Mouse (Mus musculus): ENCODE results near the gene Tmf1. TPM values are rescaled to one million over a fixed set of nuclear protein-coding genes. Genes with fewer than 3 reads are reported as not detected.

Gene Tmf1
- polyA plus RNA-seq (2014; fragmentation: Nextera tagmentation; extraction: Ambion mirVana), result 34.4 and 36.1 TPM in 2 replicates

- Histone ChIP-seq H3K27ac (ENCODE audit: low read length) (peak within 1 kb of the TSS; percentile 92), H3K4me3 (ENCODE audit: low read depth, low read length) (peak within 1 kb of the TSS; percentile 83), H3K9ac (replicated peaks; ENCODE audit: low read depth, low read length) (peak within 1 kb of the TSS; percentile 88), H3K4me1 (ENCODE audit: control insufficient read depth, insufficient read depth, low read length) (peaks cover 12% of the 10 kb centered on the region; the same call in 1 of the 2 replicates), H3K4me2 (replicated peaks; ENCODE audit: low read depth, low read length) (peak within 1 kb of the TSS; percentile 74), H3K36me3 (ENCODE audit: control insufficient read depth, insufficient read depth, low read length) (peaks cover 10% of the 10 kb centered on the region; the same call in 1 of the 2 replicates), H3K27me3 (ENCODE audit: control insufficient read depth, insufficient read depth, low read length) (no peaks in the 10 kb centered on the region), H3K9me3 (ENCODE audit: control insufficient read depth, low read depth, low read length) (no peaks in the 10 kb centered on the region)
- under 1% methylated on average over 80 of the region's 80 CpGs for WGBS
- peak; percentile 97 for ATAC-seq (ENCODE audit: insufficient number of reproducible peaks, insufficient read depth, low FRiP score, low read depth)
Measured at GRCm38 (mm10) chr6:97178491-97179366, at the start of gene Tmf1. TSS of gene Tmf1 (minus strand) at chr6:97179122.

- no peak overlapping the region for H3K4me2 ChIP-seq (replicated peaks; ENCODE audit: low read depth, low read length)
- H3K27ac ChIP-seq (ENCODE audit: low read length), result no peak overlapping the region
- no peak overlapping the region for H3K4me3 ChIP-seq (ENCODE audit: low read depth, low read length)
- H3K9me3 ChIP-seq (ENCODE audit: control insufficient read depth, low read depth, low read length), result no peaks in the 10 kb centered on the region
- ATAC-seq (ENCODE audit: insufficient number of reproducible peaks, insufficient read depth, low FRiP score, low read depth), result no peak
- no peak overlapping the region for H3K9ac ChIP-seq (replicated peaks; ENCODE audit: low read depth, low read length)
- WGBS, result 95% methylated on average over 9 of the region's 9 CpGs
- H3K27me3 ChIP-seq (ENCODE audit: control insufficient read depth, insufficient read depth, low read length), result no peaks in the 10 kb centered on the region
- peaks cover 4% of the 10 kb centered on the region; the same call in 1 of the 2 replicates for H3K4me1 ChIP-seq (ENCODE audit: control insufficient read depth, insufficient read depth, low read length)
- H3K36me3 ChIP-seq (ENCODE audit: control insufficient read depth, insufficient read depth, low read length), result peaks cover 12% of the 10 kb centered on the region; the same call in 1 of the 2 replicates
Measured at GRCm38 (mm10) chr6:97227067-97227847, 48.3 kb upstream of the Tmf1 start.

- Histone ChIP-seq H3K27ac (ENCODE audit: low read length) (no peak overlapping the region), H3K4me3 (ENCODE audit: low read depth, low read length) (no peak overlapping the region), H3K9ac (replicated peaks; ENCODE audit: low read depth, low read length) (no peak overlapping the region), H3K27me3 (ENCODE audit: control insufficient read depth, insufficient read depth, low read length) (no peaks in the 10 kb centered on the region), H3K36me3 (ENCODE audit: control insufficient read depth, insufficient read depth, low read length) (peaks cover 8% of the 10 kb centered on the region; the same call in 1 of the 2 replicates), H3K4me1 (ENCODE audit: control insufficient read depth, insufficient read depth, low read length) (peaks cover 15% of the 10 kb centered on the region; the same call in 1 of the 2 replicates), H3K4me2 (replicated peaks; ENCODE audit: low read depth, low read length) (no peak overlapping the region), H3K9me3 (ENCODE audit: control insufficient read depth, low read depth, low read length) (no peaks in the 10 kb centered on the region)
- WGBS, result 32% methylated on average over 1 of the region's 1 CpGs
- ATAC-seq (ENCODE audit: insufficient number of reproducible peaks, insufficient read depth, low FRiP score, low read depth), result no peak
Measured at GRCm38 (mm10) chr6:97226083-97226491, 47.2 kb upstream of the Tmf1 start.

- Histone ChIP-seq H3K27me3 (ENCODE audit: control insufficient read depth, insufficient read depth, low read length) (no peaks in the 10 kb centered on the region), H3K4me3 (ENCODE audit: low read depth, low read length) (no peak overlapping the region), H3K9ac (replicated peaks; ENCODE audit: low read depth, low read length) (no peak overlapping the region), H3K4me2 (replicated peaks; ENCODE audit: low read depth, low read length) (no peak overlapping the region), H3K4me1 (ENCODE audit: control insufficient read depth, insufficient read depth, low read length) (peaks cover 16% of the 10 kb centered on the region; the same call in 1 of the 2 replicates), H3K27ac (ENCODE audit: low read length) (no peak overlapping the region), H3K9me3 (ENCODE audit: control insufficient read depth, low read depth, low read length) (no peaks in the 10 kb centered on the region), H3K36me3 (ENCODE audit: control insufficient read depth, insufficient read depth, low read length) (no peaks in the 10 kb centered on the region)
- 93% methylated on average over 8 of the region's 8 CpGs for WGBS
- ATAC-seq (ENCODE audit: insufficient number of reproducible peaks, insufficient read depth, low FRiP score, low read depth), result no peak
Measured at GRCm38 (mm10) chr6:97224505-97224904, 45.6 kb upstream of the Tmf1 start.

- WGBS, result 84% methylated on average over 4 of the region's 4 CpGs
- Histone ChIP-seq H3K27me3 (ENCODE audit: control insufficient read depth, insufficient read depth, low read length) (no peaks in the 10 kb centered on the region), H3K4me3 (ENCODE audit: low read depth, low read length) (no peak overlapping the region), H3K27ac (ENCODE audit: low read length) (no peak overlapping the region), H3K9ac (replicated peaks; ENCODE audit: low read depth, low read length) (no peak overlapping the region), H3K4me2 (replicated peaks; ENCODE audit: low read depth, low read length) (no peak overlapping the region), H3K36me3 (ENCODE audit: control insufficient read depth, insufficient read depth, low read length) (no peaks in the 10 kb centered on the region), H3K4me1 (ENCODE audit: control insufficient read depth, insufficient read depth, low read length) (peaks cover 16% of the 10 kb centered on the region; the same call in 1 of the 2 replicates), H3K9me3 (ENCODE audit: control insufficient read depth, low read depth, low read length) (no peaks in the 10 kb centered on the region)
- ATAC-seq (ENCODE audit: insufficient number of reproducible peaks, insufficient read depth, low FRiP score, low read depth), result no peak
Measured at GRCm38 (mm10) chr6:97223566-97223965, 44.6 kb upstream of the Tmf1 start.

GRCm38 (mm10) chr6:97222931-97223467, 44.1 kb upstream of the Tmf1 start:
- peaks cover 16% of the 10 kb centered on the region; the same call in 1 of the 2 replicates for H3K4me1 ChIP-seq (ENCODE audit: control insufficient read depth, insufficient read depth, low read length)
- no peak overlapping the region for H3K4me2 ChIP-seq (replicated peaks; ENCODE audit: low read depth, low read length)
- no peaks in the 10 kb centered on the region for H3K9me3 ChIP-seq (ENCODE audit: control insufficient read depth, low read depth, low read length)
- no peak overlapping the region for H3K4me3 ChIP-seq (ENCODE audit: low read depth, low read length)
- H3K36me3 ChIP-seq (ENCODE audit: control insufficient read depth, insufficient read depth, low read length), result no peaks in the 10 kb centered on the region
- no peak for ATAC-seq (ENCODE audit: insufficient number of reproducible peaks, insufficient read depth, low FRiP score, low read depth)
- WGBS, result 51% methylated on average over 5 of the region's 5 CpGs
- no peak overlapping the region for H3K9ac ChIP-seq (replicated peaks; ENCODE audit: low read depth, low read length)
- no peak overlapping the region for H3K27ac ChIP-seq (ENCODE audit: low read length)
- no peaks in the 10 kb centered on the region for H3K27me3 ChIP-seq (ENCODE audit: control insufficient read depth, insufficient read depth, low read length)

GRCm38 (mm10) chr6:97222321-97222720, 43.4 kb upstream of the Tmf1 start:
- Histone ChIP-seq H3K9me3 (ENCODE audit: control insufficient read depth, low read depth, low read length) (no peaks in the 10 kb centered on the region), H3K4me2 (replicated peaks; ENCODE audit: low read depth, low read length) (no peak overlapping the region), H3K4me1 (ENCODE audit: control insufficient read depth, insufficient read depth, low read length) (peaks cover 16% of the 10 kb centered on the region; the same call in 1 of the 2 replicates), H3K9ac (replicated peaks; ENCODE audit: low read depth, low read length) (no peak overlapping the region), H3K27me3 (ENCODE audit: control insufficient read depth, insufficient read depth, low read length) (no peaks in the 10 kb centered on the region), H3K4me3 (ENCODE audit: low read depth, low read length) (no peak overlapping the region), H3K36me3 (ENCODE audit: control insufficient read depth, insufficient read depth, low read length) (no peaks in the 10 kb centered on the region), H3K27ac (ENCODE audit: low read length) (no peak overlapping the region)
- 56% methylated on average over 6 of the region's 6 CpGs for WGBS
- ATAC-seq (ENCODE audit: insufficient number of reproducible peaks, insufficient read depth, low FRiP score, low read depth), result no peak
